Mouse (Mus musculus) heart, embryonic 10.5 days (tissue): Measurements from ENCODE around the gene Fbxl21. TPM values are rescaled to one million over a fixed set of nuclear protein-coding genes. Genes with fewer than 3 reads are reported as not detected.

Experiments used
- DNase-seq: peaks from one replicate; pipeline ENCODE4 v3.0.0-alpha.2; 2017; ENCODE audit warnings: low spot score
- H3K27ac ChIP-seq: fragments of 300-500 bp; sonication (generic); 2 replicates; pipeline ENCODE4 v1.5.1; 2016; ENCODE audit warnings: mild to moderate bottlenecking
- H3K27me3 ChIP-seq: fragments of 300-500 bp; sonication (generic); 2 replicates; pipeline ENCODE4 v1.6.1; 2016; ENCODE audit warnings: mild to moderate bottlenecking; ENCODE audit not compliant: poor library complexity, insufficient read depth, severe bottlenecking
- H3K36me3 ChIP-seq: fragments of 300-500 bp; sonication (generic); 2 replicates; pipeline ENCODE4 v1.6.1; 2016; ENCODE audit warnings: mild to moderate bottlenecking, moderate library complexity
- H3K4me1 ChIP-seq: fragments of 300-500 bp; sonication (generic); 2 replicates; pipeline ENCODE4 v1.6.1; 2016; ENCODE audit warnings: mild to moderate bottlenecking
- H3K4me3 ChIP-seq: fragments of 300-500 bp; sonication (generic); 2 replicates; pipeline ENCODE4 v1.5.1; 2016; ENCODE audit warnings: mild to moderate bottlenecking, moderate library complexity
- H3K9me3 ChIP-seq: fragments of 300-500 bp; sonication (generic); 2 replicates; pipeline ENCODE4 v1.6.1; 2016; ENCODE audit warnings: mild to moderate bottlenecking, moderate library complexity
- WGBS: fragments of 180-500 bp; shearing (Covaris S2); methylation state at CpG from one replicate; pipeline ENCODE4 v1.1.7; 2016; 5-methylcytosine and 5-hydroxymethylcytosine counted together
- polyA plus RNA-seq: library from polyadenylated mRNA; unstranded; fragments of >200 nt; fragmentation: Nextera tagmentation; extraction: Ambion mirVana; gene quantifications from 2 replicates; pipeline ENCODE4 v1.2.1, GENCODE M21; 2016

Fbxl21 gene
- 1.1 TPM in 2 replicates for polyA plus RNA-seq

GRCm38 (mm10) chr13:56522081-56522820 is at the start of gene Fbxl21:
Gene Fbxl21 (plus strand): TSS chr13:56522472.
- peaks cover 12% of the 10 kb centered on the region for H3K4me1 ChIP-seq
- H3K4me3 ChIP-seq: peak within 1 kb of the TSS; percentile 83
- H3K36me3 ChIP-seq: no peaks in the 10 kb centered on the region
- H3K27ac ChIP-seq: peak within 1 kb of the TSS; percentile 77
- WGBS: under 1% methylated on average over 56 of the region's 56 CpGs
- H3K9me3 ChIP-seq: no peaks in the 10 kb centered on the region
- peak; percentile 98 for DNase-seq
- no peaks in the 10 kb centered on the region for H3K27me3 ChIP-seq

GRCm38 (mm10) chr13:56472661-56473060 is 49.6 kb upstream of the Fbxl21 start:
- Histone ChIP-seq H3K27ac (no peak overlapping the region), H3K4me3 (no peak overlapping the region), H3K36me3 (no peaks in the 10 kb centered on the region), H3K9me3 (no peaks in the 10 kb centered on the region), H3K4me1 (peaks cover 10% of the 10 kb centered on the region; the same call in 1 of the 2 replicates), H3K27me3 (peaks cover 4% of the 10 kb centered on the region; the same call in 1 of the 2 replicates)
- DNase-seq: peak; percentile 59
- 89% methylated on average over 9 of the region's 9 CpGs for WGBS

- no peak overlapping the region for H3K27ac ChIP-seq
- 22% methylated on average over 4 of the region's 4 CpGs for WGBS
- no peak overlapping the region for H3K4me3 ChIP-seq
- peaks cover 12% of the 10 kb centered on the region; the same call in 1 of the 2 replicates for H3K4me1 ChIP-seq
- no peak for DNase-seq
- peaks cover 4% of the 10 kb centered on the region; the same call in 1 of the 2 replicates for H3K27me3 ChIP-seq
- H3K9me3 ChIP-seq: no peaks in the 10 kb centered on the region
- no peaks in the 10 kb centered on the region for H3K36me3 ChIP-seq
Observed at GRCm38 (mm10) chr13:56475363-56475762, 46.9 kb upstream of the Fbxl21 start.

GRCm38 (mm10) chr13:56476790-56477189 is 45.5 kb upstream of the Fbxl21 start:
- Histone ChIP-seq H3K9me3 (no peaks in the 10 kb centered on the region), H3K27me3 (peaks cover 4% of the 10 kb centered on the region; the same call in 1 of the 2 replicates), H3K4me1 (peaks cover 12% of the 10 kb centered on the region; the same call in 1 of the 2 replicates), H3K27ac (no peak overlapping the region), H3K36me3 (no peaks in the 10 kb centered on the region), H3K4me3 (no peak overlapping the region)
- DNase-seq: no peak
- 71% methylated on average over 5 of the region's 5 CpGs for WGBS

- no peaks in the 10 kb centered on the region for H3K36me3 ChIP-seq
- WGBS: 30% methylated on average over 6 of the region's 6 CpGs
Observed at GRCm38 (mm10) chr13:56477271-56477670, 45.0 kb upstream of the Fbxl21 start.

GRCm38 (mm10) chr13:56478027-56478426 is 44.2 kb upstream of the Fbxl21 start:
- H3K4me1 ChIP-seq: peaks cover 12% of the 10 kb centered on the region; the same call in 1 of the 2 replicates
- no peak overlapping the region for H3K4me3 ChIP-seq
- H3K27ac ChIP-seq: no peak overlapping the region
- no peak for DNase-seq
- no peaks in the 10 kb centered on the region for H3K9me3 ChIP-seq
- WGBS: 74% methylated on average over 6 of the region's 6 CpGs
- peaks cover 4% of the 10 kb centered on the region; the same call in 1 of the 2 replicates for H3K27me3 ChIP-seq
- H3K36me3 ChIP-seq: no peaks in the 10 kb centered on the region

More at GRCm38 (mm10) chr13:56477271-56477670, 45.0 kb upstream of the Fbxl21 start:
- Histone ChIP-seq H3K27ac (no peak overlapping the region), H3K4me3 (no peak overlapping the region), H3K27me3 (peaks cover 4% of the 10 kb centered on the region; the same call in 1 of the 2 replicates), H3K9me3 (no peaks in the 10 kb centered on the region), H3K4me1 (peaks cover 12% of the 10 kb centered on the region; the same call in 1 of the 2 replicates)
- DNase-seq: no peak

- H3K27ac ChIP-seq: no peak within 1 kb of the TSS
- H3K4me1 ChIP-seq: peaks cover 7% of the 10 kb centered on the region; the same call in 1 of the 2 replicates
- H3K4me3 ChIP-seq: no peak within 1 kb of the TSS
- DNase-seq: no peak
- no peaks in the 10 kb centered on the region for H3K36me3 ChIP-seq
- no peaks in the 10 kb centered on the region for H3K9me3 ChIP-seq
- no peaks in the 10 kb centered on the region for H3K27me3 ChIP-seq
- 66% methylated on average over 3 of the region's 3 CpGs for WGBS
Observed at GRCm38 (mm10) chr13:56482146-56482545, 40.1 kb upstream of the Fbxl21 start, which contains the start of gene Il9. Gene Il9 (minus strand): TSS chr13:56482246.

GRCm38 (mm10) chr13:56488012-56488411 is 34.3 kb upstream of the Fbxl21 start:
- Histone ChIP-seq H3K27ac (no peak overlapping the region), H3K9me3 (0 out of 2 replicates have a peak, but pooled peaks cover 3% of the 10 kb centered on the region), H3K4me3 (no peak overlapping the region), H3K4me1 (no peaks in the 10 kb centered on the region), H3K36me3 (no peaks in the 10 kb centered on the region), H3K27me3 (no peaks in the 10 kb centered on the region)
- DNase-seq: no peak
- 66% methylated on average over 5 of the region's 5 CpGs for WGBS

GRCm38 (mm10) chr13:56494440-56494839 is 27.8 kb upstream of the Fbxl21 start:
- H3K27ac ChIP-seq: no peak overlapping the region
- 0 out of 2 replicates have a peak, but pooled peaks cover 3% of the 10 kb centered on the region for H3K9me3 ChIP-seq
- H3K4me1 ChIP-seq: no peaks in the 10 kb centered on the region
- no peak for DNase-seq
- H3K4me3 ChIP-seq: no peak overlapping the region
- H3K27me3 ChIP-seq: no peaks in the 10 kb centered on the region
- no peaks in the 10 kb centered on the region for H3K36me3 ChIP-seq
- 70% methylated on average over 3 of the region's 3 CpGs for WGBS

- no peaks in the 10 kb centered on the region for H3K9me3 ChIP-seq
- H3K4me3 ChIP-seq: no peak overlapping the region
- no peaks in the 10 kb centered on the region for H3K27me3 ChIP-seq
- no peaks in the 10 kb centered on the region for H3K36me3 ChIP-seq
- no peak for DNase-seq
- WGBS: 72% methylated on average over 3 of the region's 3 CpGs
- H3K4me1 ChIP-seq: no peaks in the 10 kb centered on the region
- no peak overlapping the region for H3K27ac ChIP-seq
Observed at GRCm38 (mm10) chr13:56500132-56500531, 22.1 kb upstream of the Fbxl21 start.

GRCm38 (mm10) chr13:56500636-56501035 is 21.6 kb upstream of the Fbxl21 start:
- Histone ChIP-seq H3K9me3 (no peaks in the 10 kb centered on the region), H3K27ac (no peak overlapping the region), H3K4me3 (no peak overlapping the region), H3K27me3 (no peaks in the 10 kb centered on the region), H3K36me3 (no peaks in the 10 kb centered on the region), H3K4me1 (no peaks in the 10 kb centered on the region)
- 84% methylated on average over 8 of the region's 8 CpGs for WGBS
- DNase-seq: no peak

GRCm38 (mm10) chr13:56501866-56502420 is 20.3 kb upstream of the Fbxl21 start:
- Histone ChIP-seq H3K9me3 (no peaks in the 10 kb centered on the region), H3K4me3 (no peak overlapping the region), H3K27me3 (no peaks in the 10 kb centered on the region), H3K36me3 (no peaks in the 10 kb centered on the region), H3K27ac (no peak overlapping the region), H3K4me1 (no peaks in the 10 kb centered on the region)
- WGBS: 56% methylated on average over 6 of the region's 6 CpGs
- no peak for DNase-seq

- Histone ChIP-seq H3K4me1 (no peaks in the 10 kb centered on the region), H3K27ac (no peak overlapping the region), H3K9me3 (no peaks in the 10 kb centered on the region; the same call in 1 of the 2 replicates), H3K27me3 (no peaks in the 10 kb centered on the region), H3K36me3 (no peaks in the 10 kb centered on the region), H3K4me3 (no peak overlapping the region)
- DNase-seq: no peak
- WGBS: 72% methylated on average over 6 of the region's 6 CpGs
Observed at GRCm38 (mm10) chr13:56506871-56507496, 15.3 kb upstream of the Fbxl21 start.
